Mouse (Mus musculus) olfactory bulb, adult 2 months (tissue): Measurements from ENCODE around the gene Kif2a.

Experiments
- CTCF ChIP-seq: fragments of 200-500 bp; IDR thresholded peaks from 2 replicates; pipeline ENCODE4 v1.5.1; 2012; ENCODE audit warnings: low read depth, mild to moderate bottlenecking, low read length, moderate library complexity; ENCODE audit not compliant: insufficient read depth
- POLR2A ChIP-seq: fragments of 200-500 bp; IDR thresholded peaks from 2 replicates; pipeline ENCODE4 v1.6.1; 2012; ENCODE audit warnings: mild to moderate bottlenecking, low read depth, low read length, moderate library complexity; ENCODE audit not compliant: insufficient read depth

DNA sequence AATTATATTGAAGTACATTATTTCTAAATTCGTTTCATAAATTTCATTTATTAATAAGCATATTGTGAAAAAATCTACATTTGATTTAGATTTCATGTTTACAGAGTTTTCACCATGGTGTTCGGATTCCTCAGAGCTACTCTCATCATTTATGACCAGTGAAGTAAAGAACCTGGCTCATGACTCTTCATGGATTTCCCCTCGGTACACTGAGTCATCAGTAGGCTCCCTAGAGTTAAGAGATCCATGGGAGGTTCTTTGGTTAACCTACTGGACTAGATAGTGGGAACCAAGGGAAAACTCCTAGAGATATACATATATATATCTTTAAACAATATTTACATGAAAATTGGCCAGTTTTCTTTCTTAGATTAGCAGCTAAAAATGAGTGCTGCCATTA, 61.4 kb downstream of the Kif2a start:
- TF ChIP-seq CTCF (no peak), POLR2A (no peak)
